ENCODE assay signal across 50 mouse cellular contexts in the genomic region with DNA sequence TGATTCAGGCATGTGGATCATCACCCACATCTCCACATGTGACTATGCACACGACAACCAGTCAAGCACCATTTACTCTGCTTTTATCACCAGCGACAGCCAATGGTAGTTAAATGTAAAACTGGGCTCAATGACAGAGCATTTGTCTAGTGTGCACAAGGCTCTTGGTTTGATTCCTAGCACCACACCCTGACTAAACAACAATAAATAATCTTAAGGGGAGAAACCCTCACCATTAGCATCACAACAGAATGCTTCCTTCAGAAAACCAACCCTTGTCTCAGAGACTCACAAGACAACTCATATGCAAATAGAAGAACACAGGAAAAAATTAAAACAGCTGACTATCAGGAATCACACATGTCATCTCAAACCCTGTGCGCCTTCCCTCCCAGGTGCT. TPM values are rescaled to one million over a fixed set of nuclear protein-coding genes. Genes with fewer than 3 reads are reported as not detected.
"Had no signal": no experiment of that assay in that cellular context is flagged by ENCODE, and none has a peak within 500 bp of the region (broad histone marks: within the 10 kb centered on the region; RNA-seq: fewer than 3 reads in every experiment).

No protein-coding gene starts in this region.

- H3K27me3 ChIP-seq: heart, embryonic 12.5 days; heart, embryonic 13.5 days; heart, embryonic 15.5 days; hindbrain, embryonic 12.5 days; hindbrain, embryonic 13.5 days; hindbrain, embryonic 15.5 days; intestine, embryonic 15.5 days; kidney, embryonic 15.5 days had no signal

- H3K4me2 ChIP-seq: heart, embryonic 11.5 days; heart, embryonic 12.5 days; heart, embryonic 13.5 days; heart, embryonic 15.5 days; hindbrain, embryonic 12.5 days; hindbrain, embryonic 13.5 days; hindbrain, embryonic 14.5 days; hindbrain, embryonic 15.5 days; intestine, embryonic 15.5 days; kidney, embryonic 15.5 days had no signal

- H3K9ac ChIP-seq: heart, embryonic 12.5 days; heart, embryonic 13.5 days; heart, embryonic 15.5 days; hindbrain, embryonic 12.5 days; hindbrain, embryonic 13.5 days; hindbrain, embryonic 14.5 days; hindbrain, embryonic 15.5 days; intestine, embryonic 15.5 days; kidney, embryonic 15.5 days had no signal

- H3K27ac ChIP-seq: heart, embryonic 13.5 days; heart, embryonic 15.5 days; hindbrain, embryonic 10.5 days; hindbrain, embryonic 12.5 days; hindbrain, embryonic 13.5 days; hindbrain, embryonic 14.5 days; hindbrain, embryonic 15.5 days; hindbrain, postnatal 0 days; intestine, embryonic 15.5 days; kidney, embryonic 15.5 days; kidney, postnatal 0 days; layer of hippocampus, adult 2 months; left cerebral cortex, adult 2 months had no signal

- H3K4me1 ChIP-seq: heart, embryonic 12.5 days; heart, embryonic 13.5 days; heart, embryonic 15.5 days; hindbrain, embryonic 10.5 days; hindbrain, embryonic 12.5 days; hindbrain, embryonic 13.5 days; hindbrain, embryonic 15.5 days; intestine, embryonic 15.5 days; kidney, embryonic 15.5 days had no signal

- H3K4me3 ChIP-seq: heart, embryonic 12.5 days; heart, embryonic 13.5 days; heart, embryonic 15.5 days; hindbrain, embryonic 10.5 days; hindbrain, embryonic 12.5 days; hindbrain, embryonic 13.5 days; hindbrain, embryonic 15.5 days; intestine, embryonic 15.5 days; kidney, embryonic 15.5 days; layer of hippocampus, adult 2 months; left cerebral cortex, adult 2 months had no signal

- H3K9me3 ChIP-seq: heart, embryonic 12.5 days; heart, embryonic 13.5 days; heart, embryonic 15.5 days; hindbrain, embryonic 10.5 days; hindbrain, embryonic 12.5 days; hindbrain, embryonic 13.5 days; hindbrain, embryonic 15.5 days; intestine, embryonic 15.5 days; kidney, embryonic 15.5 days had no signal

- ATAC-seq: hindbrain, embryonic 16.5 days; hindbrain, postnatal 0 days; inflammation-experienced regulatory T-cells, adult 6 months; intestine, embryonic 15.5 days; intestine, embryonic 16.5 days; intestine, postnatal 0 days had no signal

- DNase-seq: heart, postnatal 14 days; heart, postnatal 36 days; heart, postnatal 4 days; kidney, adult 11 months; kidney, adult 18-20 months; kidney, adult 2 months; kidney, adult 8-10 months; kidney, adult 9 months; kidney, postnatal 10 days; kidney, postnatal 14 days; kidney, postnatal 25 days; kidney, postnatal 4 days; layer of hippocampus, adult 9-11 months; layer of hippocampus, postnatal 36 days had no signal

RNA-seq across cellular contexts. Expression of gene Spata45, which starts 22.2 kb away (rescaled TPM):
- total RNA-seq: heart, postnatal 14 days; heart, postnatal 25 days; heart, postnatal 36 days; heart, postnatal 4 days; hematopoietic stem cell, adult 5-6 weeks; hindbrain, postnatal 0 days; layer of hippocampus, adult 18-20 months; layer of hippocampus, adult 2 months; layer of hippocampus, adult 8-10 months; layer of hippocampus, postnatal 10 days; layer of hippocampus, postnatal 14 days; layer of hippocampus, postnatal 25 days; layer of hippocampus, postnatal 36 days; left cerebral cortex, adult 18-20 months; left cerebral cortex, adult 2 months; left cerebral cortex, adult 8-10 months had no signal
- polyA plus RNA-seq: heart, embryonic 12.5 days; heart, embryonic 13.5 days; heart, embryonic 14.5 days; heart, embryonic 15.5 days; heart, embryonic 16.5 days; heart, postnatal 0 days; hindbrain, embryonic 10.5 days; hindbrain, embryonic 11.5 days; hindbrain, embryonic 12.5 days; hindbrain, embryonic 13.5 days; hindbrain, embryonic 14.5 days; hindbrain, embryonic 15.5 days; hindbrain, embryonic 16.5 days; hindbrain, postnatal 0 days; intestine, embryonic 14.5 days; intestine, embryonic 15.5 days; intestine, embryonic 16.5 days; kidney, adult 2 months; kidney, embryonic 14.5 days; kidney, embryonic 15.5 days; kidney, embryonic 16.5 days; kidney, postnatal 0 days; large intestine, adult 2 months had no signal

RNA-seq across cellular contexts. Expression of gene Vash2, which starts 35.2 kb away (rescaled TPM):
- total RNA-seq: hematopoietic stem cell, adult 5-6 weeks had no signal
